Mouse (Mus musculus) frontal cortex, adult (tissue): Measurements from ENCODE around the gene Vmn1r198.
A peak's percentile ranks its signal among the peaks of the same experiment; 100 is the strongest.
"Not testable (repeated sequence)": the region's sequence is repeated elsewhere in the genome, so short reads cannot be mapped to it uniquely, and the experiment has no call there.

Experiments
- ATAC-seq: cut with Nextera tagmentation; 2 replicates; pipeline ENCODE4 v1.9.2; 2017; ENCODE audit warnings: mild to moderate bottlenecking, moderate library complexity, mixed read lengths; ENCODE audit not compliant: low TSS enrichment

Vmn1r198 gene

DNA sequence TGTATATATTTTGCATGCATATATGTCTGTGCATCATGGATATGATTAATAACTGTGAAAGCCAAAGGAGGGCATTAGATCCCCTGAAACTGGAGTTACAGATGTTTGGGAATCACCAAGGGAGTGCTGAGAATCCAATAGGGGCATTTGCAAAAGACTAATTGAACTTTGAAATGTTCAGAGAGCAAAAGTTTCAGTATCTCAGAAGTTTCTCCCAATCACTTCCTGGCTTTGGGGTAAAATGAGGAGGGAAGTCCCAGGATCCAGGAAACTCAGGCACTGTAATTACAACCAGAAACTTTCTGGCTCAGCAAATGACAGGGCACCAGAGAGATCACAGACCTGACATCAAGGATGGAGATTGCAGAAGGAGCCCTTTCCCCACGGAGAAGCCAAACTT lies at the start of gene Vmn1r198:
Gene Vmn1r198, plus strand, starts transcription at position 301 of the 400 bp plus-strand sequence.
- ATAC-seq, result no peak

- ATAC-seq, result not testable (repeated sequence)
Observed at GRCm38 (mm10) chr13:22308075-22308474, 42.1 kb upstream of the Vmn1r198 start.

DNA sequence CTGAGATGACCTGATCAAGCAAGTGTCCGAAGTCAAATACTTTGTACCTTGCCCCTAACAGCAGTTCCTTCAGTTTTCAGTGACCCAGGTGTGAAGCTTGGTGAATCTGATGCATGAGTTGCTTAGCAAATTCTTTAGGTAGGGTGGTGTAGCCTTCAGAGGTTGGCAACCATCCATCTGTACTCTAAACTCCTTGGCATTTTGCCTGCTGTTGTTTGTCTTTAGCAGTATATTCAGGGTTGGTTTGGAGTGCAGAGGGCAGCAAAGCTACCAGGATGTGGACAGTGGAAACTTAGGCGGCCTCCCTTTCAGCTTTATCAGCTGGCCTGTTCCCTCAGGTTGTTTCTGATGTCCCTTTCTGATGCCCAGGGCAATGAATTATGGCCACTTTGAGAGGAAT lies 34.8 kb upstream of the Vmn1r198 start:
- ATAC-seq, result no peak

DNA sequence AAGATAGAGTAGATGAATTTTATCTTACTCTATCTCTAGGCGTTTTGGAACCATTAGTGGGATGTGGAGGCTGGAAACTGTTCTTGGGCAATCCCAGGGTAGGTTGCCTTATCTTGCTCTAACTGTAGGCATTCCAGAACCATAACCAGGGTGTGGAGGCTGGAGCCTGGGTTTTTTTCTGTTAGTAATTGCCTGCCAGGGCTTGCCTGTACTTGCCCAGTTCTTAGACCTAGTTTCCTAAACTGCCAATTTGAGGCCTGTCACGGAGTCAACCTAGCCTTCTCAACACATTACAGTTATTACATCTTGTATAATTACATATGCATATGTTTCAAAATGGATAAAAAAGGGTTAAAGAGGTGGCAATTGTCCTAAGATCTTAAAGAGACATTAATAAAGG lies 32.8 kb upstream of the Vmn1r198 start:
- ATAC-seq, result no peak

DNA sequence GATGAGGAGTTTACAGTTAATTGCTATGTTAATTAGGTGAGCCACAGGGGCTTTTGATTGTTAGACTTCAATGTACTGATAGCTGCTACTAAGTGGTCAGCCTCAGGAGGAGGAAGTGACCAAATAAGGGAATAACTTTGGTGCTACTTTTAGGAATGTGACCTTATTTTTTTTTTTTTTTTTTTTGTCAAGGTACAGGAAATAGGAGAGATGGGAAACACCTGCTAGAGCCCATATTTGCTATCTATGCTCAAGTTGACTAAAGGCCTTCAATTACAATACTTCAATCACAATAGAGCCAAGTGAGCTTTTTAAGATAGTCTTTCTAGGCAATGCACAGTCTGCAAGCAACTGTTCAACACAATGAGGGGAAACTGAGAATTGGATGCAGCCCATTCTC lies 30.1 kb upstream of the Vmn1r198 start:
- no peak for ATAC-seq

- ATAC-seq, result no peak
Observed at GRCm38 (mm10) chr13:22324289-22324688, 25.9 kb upstream of the Vmn1r198 start, which contains the start of gene Vmn1r197. Vmn1r197 (plus strand) TSS chr13:22324589.

DNA sequence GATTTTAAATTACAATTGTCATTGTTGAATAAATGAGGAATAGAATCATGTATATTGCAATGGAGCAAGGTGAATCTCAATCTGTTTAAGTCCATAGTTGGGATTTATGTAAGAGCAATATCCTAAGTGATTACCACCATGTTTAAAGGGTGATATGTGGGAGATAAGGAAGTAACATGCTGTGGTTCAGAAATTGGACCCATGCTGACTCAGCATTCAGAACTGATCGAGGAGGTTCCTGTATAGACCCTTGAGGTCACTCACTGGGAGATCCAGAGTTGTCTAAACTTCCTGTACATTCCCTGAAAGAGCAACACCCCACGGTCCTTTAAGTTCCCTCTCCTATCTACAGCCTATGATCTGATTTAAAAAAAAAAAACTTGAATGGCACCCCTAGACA lies 16.9 kb upstream of the Vmn1r198 start:
- ATAC-seq, result no peak

DNA sequence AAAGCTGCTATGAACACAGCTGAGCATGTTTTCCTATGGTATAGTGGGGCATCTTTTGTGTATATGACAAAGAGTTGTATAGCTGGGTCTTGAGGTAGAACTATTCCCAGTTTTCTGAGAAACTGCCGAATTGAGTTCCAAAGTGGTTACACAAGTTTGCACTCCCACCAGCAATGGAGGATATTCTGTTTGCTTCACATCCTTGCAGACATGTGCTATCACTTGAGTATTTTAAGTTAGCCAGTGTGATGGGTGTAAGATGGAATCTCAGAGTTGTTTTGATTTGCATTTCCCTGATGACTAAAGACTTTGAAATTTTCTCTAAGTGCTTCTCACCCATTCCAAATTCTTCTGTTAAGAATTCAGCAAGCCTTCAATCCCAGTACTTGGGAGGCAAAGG lies 14.6 kb upstream of the Vmn1r198 start:
- peak; percentile 82 for ATAC-seq

- ATAC-seq, result no peak
Observed at GRCm38 (mm10) chr13:22350813-22351212, 649 bp downstream of the Vmn1r198 start.

GRCm38 (mm10) chr13:22379518-22379917 lies 29.4 kb downstream of the Vmn1r198 start, which contains the start of gene Vmn1r199:
Vmn1r199 (plus strand) TSS chr13:22379818.
- no peak for ATAC-seq

DNA sequence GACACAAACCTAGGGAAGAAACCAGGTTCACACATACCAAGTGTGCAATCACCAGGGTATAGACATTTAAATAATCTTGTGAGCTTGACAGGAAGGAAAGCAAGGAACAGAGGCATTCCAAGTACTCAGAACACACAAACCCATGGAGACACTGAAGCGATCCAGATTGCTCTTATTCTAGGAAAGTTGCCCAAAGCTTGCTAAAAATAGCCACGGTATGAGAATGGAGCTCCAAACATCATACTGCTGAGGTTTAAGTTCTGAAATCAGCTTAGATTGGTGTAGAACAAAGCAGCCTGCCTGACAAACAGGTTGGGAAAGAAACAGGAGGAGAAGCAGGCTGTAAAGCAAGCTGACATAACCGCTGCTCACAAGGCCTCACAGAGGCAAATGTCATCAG lies 31.0 kb downstream of the Vmn1r198 start:
- peak; percentile 99 for ATAC-seq

DNA sequence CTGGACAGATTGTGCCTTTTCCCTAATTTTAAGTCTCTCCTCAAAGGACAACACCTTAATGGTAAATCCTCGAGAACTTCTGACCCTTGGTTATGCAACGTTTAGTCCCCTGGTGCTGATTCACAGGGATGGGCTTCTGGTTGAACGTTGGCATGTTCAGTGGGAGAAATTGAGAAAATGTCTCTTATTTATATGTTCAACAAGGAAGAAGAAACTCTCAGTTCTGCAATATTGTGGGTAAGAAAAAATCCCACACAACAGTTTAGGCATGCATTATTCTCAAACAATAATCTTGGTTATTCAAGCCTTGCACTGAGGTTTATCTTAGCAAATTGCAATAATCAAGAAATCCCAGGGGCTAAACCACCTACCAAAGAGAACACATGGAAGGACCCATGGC lies 33.2 kb downstream of the Vmn1r198 start:
- ATAC-seq, result no peak

- no peak for ATAC-seq
Observed at GRCm38 (mm10) chr13:22387050-22387449, 36.9 kb downstream of the Vmn1r198 start.

DNA sequence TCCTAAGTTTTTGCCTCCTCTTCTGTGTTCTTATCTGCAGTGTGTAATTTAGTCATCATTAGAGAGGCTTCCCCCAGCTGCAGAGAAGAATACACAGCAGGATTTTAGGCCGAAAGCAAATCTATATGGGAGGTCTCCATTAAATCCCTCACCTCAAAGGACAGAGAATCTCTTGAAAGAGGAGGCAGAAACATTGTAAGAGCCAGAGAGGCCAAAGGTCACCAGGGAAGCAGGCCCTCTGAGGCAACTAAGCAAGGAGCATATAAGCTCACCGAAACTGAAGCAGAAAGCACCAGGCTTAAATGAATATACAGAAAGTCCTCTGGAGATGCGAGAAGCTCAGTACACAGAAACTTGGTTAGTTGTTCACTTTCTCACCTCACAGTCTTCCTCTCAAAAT lies 39.9 kb downstream of the Vmn1r198 start, which contains the start of gene Vmn1r200:
Gene Vmn1r200, plus strand, starts transcription at position 301 of the 400 bp plus-strand sequence.
- ATAC-seq, result no peak

DNA sequence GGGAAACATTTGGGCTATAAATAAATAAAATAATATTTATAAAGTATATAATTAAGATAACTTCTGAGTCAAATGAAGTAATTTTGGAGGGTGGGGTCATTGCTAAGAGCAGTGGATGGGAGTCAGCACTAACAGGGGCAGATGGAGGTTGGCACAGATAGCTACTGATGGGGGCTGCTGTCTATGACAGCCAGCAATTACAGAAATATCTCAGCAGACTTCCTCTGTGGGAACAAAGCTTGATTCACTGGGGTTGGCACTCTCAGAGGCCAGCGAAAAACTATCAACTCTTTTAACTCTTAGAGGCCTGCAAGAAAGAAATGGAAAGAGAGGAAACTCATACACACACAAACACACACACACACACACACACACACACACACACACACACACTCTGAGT lies 52.8 kb downstream of the Vmn1r198 start:
- peak; percentile 73; the same call in 1 of the 2 replicates for ATAC-seq
